Mouse (Mus musculus): ENCODE measurements around the gene Ccl27a. TPM values are rescaled to one million over a fixed set of nuclear protein-coding genes. Genes with fewer than 3 reads are reported as not detected.
A peak's percentile ranks its signal among the peaks of the same experiment; 100 is the strongest.

Gene Ccl27a
- total and polyA plus RNA-seq, 2 experiments from 2014 or later, result 148 to 292 TPM

GRCm38 (mm10) chr4:41754797-41755337 is 19.2 kb downstream of the Ccl27a start, which contains the start of gene Galt:
Gene Galt (plus strand): TSS chr4:41755228.
- H3K36me3 ChIP-seq (ENCODE audit: insufficient read depth, low read length), result no peaks in the 10 kb centered on the region
- peak within 1 kb of the TSS; percentile 95 for H3K4me2 ChIP-seq (ENCODE audit: low read depth, low read length)
- ATAC-seq (peak; percentile 73), DNase-seq (ENCODE audit: low spot score) (peak; percentile 73)
- TF ChIP-seq CTCF (IDR thresholded peaks at IDR 0.05; ENCODE audit: low read depth), result no peak
- H3K9me3 ChIP-seq (ENCODE audit: low read length), result no peaks in the 10 kb centered on the region
- 14% methylated on average over 14 of the region's 14 CpGs for WGBS
- H3K27ac ChIP-seq, result peak within 1 kb of the TSS; percentile 90
- H3K4me1 ChIP-seq (ENCODE audit: insufficient read depth, low read length), result peaks cover 6% of the 10 kb centered on the region; the same call in 1 of the 2 replicates
- peak within 1 kb of the TSS; percentile 76 for H3K4me3 ChIP-seq (ENCODE audit: low read length)
- no peaks in the 10 kb centered on the region for H3K27me3 ChIP-seq (ENCODE audit: insufficient read depth, low read length)
- H3K9ac ChIP-seq (replicated peaks; ENCODE audit: low read length), result peak within 1 kb of the TSS; percentile 72

DNA sequence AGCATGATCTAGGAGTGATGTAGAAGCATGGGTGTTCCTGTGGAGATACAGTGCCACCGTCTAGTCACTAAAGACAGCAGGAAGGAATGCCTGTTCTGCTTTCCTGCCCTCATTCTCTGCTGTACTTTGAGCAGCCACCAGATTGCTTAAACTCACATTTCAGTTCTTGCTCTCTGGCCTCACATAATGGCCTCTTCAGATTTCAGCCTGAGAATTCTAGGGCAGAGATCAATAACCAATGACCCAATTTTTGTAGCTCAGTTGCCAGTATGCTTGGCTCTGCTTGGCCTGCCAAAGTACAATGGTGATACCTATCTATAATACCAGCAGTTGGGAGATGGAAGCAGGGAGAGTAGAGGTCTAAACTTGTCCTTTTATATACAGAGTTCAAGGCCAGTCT is 29.0 kb downstream of the Ccl27a start:
- Histone ChIP-seq H3K4me1 (ENCODE audit: insufficient read depth, low read length) (no peaks in the 10 kb centered on the region), H3K4me2 (ENCODE audit: low read depth, low read length) (no peak overlapping the region), H3K27ac (no peak overlapping the region), H3K9ac (replicated peaks; ENCODE audit: low read length) (no peak overlapping the region), H3K4me3 (ENCODE audit: low read length) (no peak overlapping the region), H3K36me3 (ENCODE audit: insufficient read depth, low read length) (no peaks in the 10 kb centered on the region), H3K9me3 (ENCODE audit: low read length) (0 out of 2 replicates have a peak, but pooled peaks cover 4% of the 10 kb centered on the region), H3K27me3 (ENCODE audit: insufficient read depth, low read length) (no peaks in the 10 kb centered on the region)
- ATAC-seq (no peak), DNase-seq (ENCODE audit: low spot score) (no peak)
- no peak for TF ChIP-seq CTCF (IDR thresholded peaks at IDR 0.05; ENCODE audit: low read depth)
- WGBS, result 77% methylated on average over 1 of the region's 1 CpGs

DNA sequence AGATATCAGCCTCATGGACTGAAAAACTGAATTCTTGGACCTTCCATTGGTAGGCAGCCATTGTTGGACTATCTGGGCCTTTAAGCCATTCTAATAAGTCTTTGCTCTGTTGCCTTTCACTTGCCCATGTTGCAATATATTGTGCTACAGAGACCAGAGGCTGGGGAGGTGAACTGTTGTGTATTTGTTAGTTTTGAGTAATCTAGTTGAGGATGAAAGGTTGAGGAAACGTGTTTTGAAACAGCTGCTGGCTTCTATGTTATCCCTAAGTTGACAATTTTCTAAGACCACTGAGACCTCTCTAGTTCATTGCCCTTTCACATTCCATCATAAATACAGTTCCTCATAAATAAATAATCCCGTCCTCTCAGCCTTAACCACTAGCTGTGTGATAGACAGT is 29.9 kb downstream of the Ccl27a start:
- DNase-seq (ENCODE audit: low spot score), result no peak
- 75% methylated on average over 2 of the region's 2 CpGs for WGBS
- ATAC-seq, result no peak
- Histone ChIP-seq H3K4me1 (ENCODE audit: insufficient read depth, low read length) (no peaks in the 10 kb centered on the region), H3K9me3 (ENCODE audit: low read length) (0 out of 2 replicates have a peak, but pooled peaks cover 4% of the 10 kb centered on the region), H3K9ac (replicated peaks; ENCODE audit: low read length) (no peak overlapping the region), H3K4me3 (ENCODE audit: low read length) (no peak overlapping the region), H3K27me3 (ENCODE audit: insufficient read depth, low read length) (no peaks in the 10 kb centered on the region), H3K36me3 (ENCODE audit: insufficient read depth, low read length) (0 out of 2 replicates have a peak, but pooled peaks cover 1% of the 10 kb centered on the region), H3K4me2 (ENCODE audit: low read depth, low read length) (no peak overlapping the region), H3K27ac (no peak overlapping the region)
- no peak for TF ChIP-seq CTCF (IDR thresholded peaks at IDR 0.05; ENCODE audit: low read depth)

DNA sequence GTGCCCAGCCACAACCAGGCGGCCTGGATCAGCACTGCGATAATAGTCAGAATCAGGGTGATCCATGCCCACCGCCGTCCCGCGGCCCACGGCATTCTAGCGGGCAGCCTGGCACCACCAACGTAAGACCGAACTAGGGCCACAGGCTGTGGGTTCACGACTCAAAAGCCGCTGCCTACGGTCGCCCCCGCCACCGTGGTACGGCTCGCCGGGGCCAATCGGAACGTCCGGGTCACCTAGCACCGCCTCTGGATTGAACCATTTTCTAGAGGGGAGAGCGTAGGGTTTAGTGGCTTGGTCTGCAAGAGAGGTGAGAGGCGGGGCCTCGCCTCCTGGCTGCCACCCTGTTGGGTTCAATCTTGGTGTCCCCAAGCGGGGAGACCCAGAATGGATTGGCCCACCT is 32.9 kb downstream of the Ccl27a start:
- peak; percentile 97 for DNase-seq (ENCODE audit: low spot score)
- peak; percentile 96 for ATAC-seq
- no peaks in the 10 kb centered on the region for H3K4me1 ChIP-seq (ENCODE audit: insufficient read depth, low read length)
- H3K9me3 ChIP-seq (ENCODE audit: low read length), result no peaks in the 10 kb centered on the region
- peak overlapping the region; percentile 57 for H3K4me3 ChIP-seq (ENCODE audit: low read length)
- no peaks in the 10 kb centered on the region for H3K27me3 ChIP-seq (ENCODE audit: insufficient read depth, low read length)
- under 1% methylated on average over 27 of the region's 27 CpGs for WGBS
- H3K4me2 ChIP-seq (ENCODE audit: low read depth, low read length), result peak overlapping the region; percentile 76
- H3K27ac ChIP-seq, result peak overlapping the region; percentile 88
- H3K36me3 ChIP-seq (ENCODE audit: insufficient read depth, low read length), result 0 out of 2 replicates have a peak, but pooled peaks cover 10% of the 10 kb centered on the region
- no peak; the same call in 1 of the 2 replicates for TF ChIP-seq CTCF (IDR thresholded peaks at IDR 0.05; ENCODE audit: low read depth)
- H3K9ac ChIP-seq (replicated peaks; ENCODE audit: low read length), result peak overlapping the region; percentile 69

DNA sequence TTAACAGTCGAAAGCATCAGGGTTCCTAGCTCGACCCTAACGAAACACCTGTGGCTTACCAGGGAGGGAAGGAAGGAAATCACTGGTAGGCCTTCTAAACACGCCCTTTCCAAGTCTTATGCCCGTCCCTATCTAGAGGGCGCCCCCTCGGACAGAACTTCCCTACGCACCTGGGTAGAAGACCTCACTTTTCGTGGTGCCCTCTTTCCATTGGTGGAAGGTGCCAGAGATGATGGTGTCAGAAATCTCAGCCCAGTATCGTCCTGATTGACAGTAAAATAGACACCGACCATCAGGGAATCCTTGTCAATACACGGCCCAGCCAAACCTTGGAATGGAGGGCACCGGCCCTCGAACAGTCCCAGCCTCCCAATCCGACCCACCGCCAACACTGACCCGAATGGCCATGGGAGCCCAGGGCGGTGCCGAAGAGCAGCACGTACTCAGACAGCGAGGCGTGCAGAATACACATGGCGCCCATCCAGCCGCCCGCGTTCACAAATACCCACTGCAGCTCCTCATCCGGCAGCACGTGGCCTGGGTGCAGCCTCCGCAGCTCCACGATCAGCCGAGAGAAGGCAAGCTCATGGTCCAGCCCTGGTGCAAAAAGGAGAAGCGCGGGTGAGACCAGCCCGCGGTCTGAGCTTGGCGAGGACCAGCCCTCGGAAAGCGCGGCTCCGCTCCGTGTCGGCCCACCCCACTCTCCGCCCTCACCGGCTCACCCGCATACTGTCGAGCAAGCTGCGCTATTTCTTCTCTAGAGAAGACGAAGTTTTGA is 33.5 kb downstream of the Ccl27a start:
- DNase-seq (ENCODE audit: low spot score) (peak; percentile 69), ATAC-seq (peak; percentile 79)
- under 1% methylated on average over 48 of the region's 48 CpGs for WGBS
- peak; percentile 35; the same call in 1 of the 2 replicates for TF ChIP-seq CTCF (IDR thresholded peaks at IDR 0.05; ENCODE audit: low read depth)
- Histone ChIP-seq H3K27me3 (ENCODE audit: insufficient read depth, low read length) (no peaks in the 10 kb centered on the region), H3K9me3 (ENCODE audit: low read length) (no peaks in the 10 kb centered on the region), H3K36me3 (ENCODE audit: insufficient read depth, low read length) (0 out of 2 replicates have a peak, but pooled peaks cover 10% of the 10 kb centered on the region), H3K27ac (peak overlapping the region; percentile 88), H3K9ac (replicated peaks; ENCODE audit: low read length) (peak overlapping the region; percentile 69), H3K4me3 (ENCODE audit: low read length) (peak overlapping the region; percentile 57), H3K4me1 (ENCODE audit: insufficient read depth, low read length) (no peaks in the 10 kb centered on the region), H3K4me2 (ENCODE audit: low read depth, low read length) (peak overlapping the region; percentile 76)

DNA sequence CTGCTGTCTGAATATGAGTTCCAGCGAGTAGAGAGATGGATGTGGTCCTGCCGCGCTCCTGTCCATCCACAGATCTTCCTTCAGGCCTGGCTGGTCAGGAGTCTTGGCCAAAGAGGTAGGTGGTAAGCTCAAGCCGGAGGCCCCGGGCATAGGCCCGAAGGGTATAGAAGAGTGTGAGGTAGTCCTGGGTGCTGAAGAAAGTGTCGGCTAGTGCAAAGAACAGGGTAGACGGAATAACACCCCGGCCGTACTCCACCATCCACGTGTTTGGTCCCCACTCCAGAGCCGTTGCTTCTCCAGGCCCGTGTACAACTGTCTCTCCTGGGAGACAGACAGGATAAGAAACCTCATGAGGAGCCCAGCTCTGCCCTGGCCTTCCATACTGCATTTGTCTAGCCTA is 34.8 kb downstream of the Ccl27a start:
- Histone ChIP-seq H3K36me3 (ENCODE audit: insufficient read depth, low read length) (0 out of 2 replicates have a peak, but pooled peaks cover 10% of the 10 kb centered on the region), H3K4me3 (ENCODE audit: low read length) (no peak overlapping the region), H3K4me2 (ENCODE audit: low read depth, low read length) (no peak overlapping the region), H3K27ac (no peak overlapping the region), H3K27me3 (ENCODE audit: insufficient read depth, low read length) (no peaks in the 10 kb centered on the region), H3K9me3 (ENCODE audit: low read length) (no peaks in the 10 kb centered on the region), H3K4me1 (ENCODE audit: insufficient read depth, low read length) (no peaks in the 10 kb centered on the region), H3K9ac (replicated peaks; ENCODE audit: low read length) (no peak overlapping the region)
- WGBS, result 93% methylated on average over 13 of the region's 13 CpGs
- ATAC-seq (no peak), DNase-seq (ENCODE audit: low spot score) (no peak)
- TF ChIP-seq CTCF (IDR thresholded peaks at IDR 0.05; ENCODE audit: low read depth), result no peak
